Mouse (Mus musculus) ovary, adult 18-20 months (tissue): ENCODE measurements around the gene Lrp4.

Experiments
- DNase-seq: peaks from one replicate; pipeline ENCODE4 v3.0.0; 2022; ENCODE audit warnings: low spot score, mixed read lengths

Lrp4 gene

GRCm38 (mm10) chr2:91453231-91454075, 3.9 kb upstream of the Lrp4 start:
- DNase-seq: no peak

GRCm38 (mm10) chr2:91454434-91454833, 2.9 kb upstream of the Lrp4 start:
- no peak for DNase-seq

- no peak for DNase-seq
These were observed 1.5 kb upstream of the Lrp4 start for GRCm38 (mm10) chr2:91455826-91456225.

- no peak for DNase-seq
These were observed 715 bp upstream of the Lrp4 start for GRCm38 (mm10) chr2:91456491-91457100.

- DNase-seq: no peak
These were observed 443 bp downstream of the Lrp4 start for GRCm38 (mm10) chr2:91457656-91458251.

- DNase-seq: no peak
These were observed 951 bp downstream of the Lrp4 start for GRCm38 (mm10) chr2:91458252-91458672.

GRCm38 (mm10) chr2:91458673-91459391, 1.5 kb downstream of the Lrp4 start:
- DNase-seq: no peak

GRCm38 (mm10) chr2:91460076-91460475, 2.8 kb downstream of the Lrp4 start:
- DNase-seq: no peak

- no peak for DNase-seq
These were observed 3.5 kb downstream of the Lrp4 start for GRCm38 (mm10) chr2:91460771-91461170.

- no peak for DNase-seq
These were observed 4.0 kb downstream of the Lrp4 start for GRCm38 (mm10) chr2:91461341-91461740.

- no peak for DNase-seq
These were observed 4.9 kb downstream of the Lrp4 start for GRCm38 (mm10) chr2:91462196-91462595.

GRCm38 (mm10) chr2:91462681-91463080, 5.4 kb downstream of the Lrp4 start:
- DNase-seq: no peak

- no peak for DNase-seq
These were observed 8.6 kb downstream of the Lrp4 start for GRCm38 (mm10) chr2:91465934-91466333.

GRCm38 (mm10) chr2:91467613-91468012, 10.3 kb downstream of the Lrp4 start:
- no peak for DNase-seq

- no peak for DNase-seq
These were observed 12.8 kb downstream of the Lrp4 start for GRCm38 (mm10) chr2:91470055-91470647.

- DNase-seq: no peak
These were observed 17.0 kb downstream of the Lrp4 start for GRCm38 (mm10) chr2:91474358-91474757.

GRCm38 (mm10) chr2:91475791-91476190, 18.5 kb downstream of the Lrp4 start:
- DNase-seq: no peak

GRCm38 (mm10) chr2:91476251-91476661, 18.9 kb downstream of the Lrp4 start:
- DNase-seq: no peak

GRCm38 (mm10) chr2:91476841-91477240, 19.5 kb downstream of the Lrp4 start:
- no peak for DNase-seq

- no peak for DNase-seq
These were observed 23.1 kb downstream of the Lrp4 start for GRCm38 (mm10) chr2:91480399-91480801.

- no peak for DNase-seq
These were observed 23.6 kb downstream of the Lrp4 start for GRCm38 (mm10) chr2:91480805-91481514.
